Mouse (Mus musculus) heart, embryonic 16.5 days (tissue): ENCODE measurements around the gene Ncapg2. TPM values are rescaled to one million over a fixed set of nuclear protein-coding genes. Genes with fewer than 3 reads are reported as not detected.

Experiments used
- ATAC-seq: fragments of 200-750 bp; cut with Nextera tagmentation; replicated peaks from 2 replicates; pipeline ENCODE4 v1.8.0; 2017; ENCODE audit warnings: moderate number of reproducible peaks; ENCODE audit not compliant: insufficient read depth, low FRiP score; ENCODE audit errors: extremely low read depth
- H3K27ac ChIP-seq: fragments of 300-500 bp; sonication (generic); 2 replicates; pipeline ENCODE4 v1.5.1; 2014; ENCODE audit warnings: mild to moderate bottlenecking, low read length, control low read depth, moderate library complexity
- H3K27me3 ChIP-seq: fragments of 300-500 bp; sonication (generic); 2 replicates; pipeline ENCODE4 v1.6.1; 2014; ENCODE audit warnings: low read length, mixed read lengths; ENCODE audit not compliant: control insufficient read depth, insufficient read depth
- H3K36me3 ChIP-seq: fragments of 300-500 bp; sonication (generic); 2 replicates; pipeline ENCODE4 v1.6.1; 2014; ENCODE audit not compliant: control insufficient read depth, insufficient read depth
- H3K4me1 ChIP-seq: fragments of 300-500 bp; sonication (generic); 2 replicates; pipeline ENCODE4 v1.6.1; 2014; ENCODE audit warnings: low read length, mixed read lengths; ENCODE audit not compliant: control insufficient read depth, insufficient read depth
- H3K4me2 ChIP-seq: fragments of 300-500 bp; sonication (generic); 2 replicates; pipeline ENCODE4 v1.6.1; 2014; ENCODE audit warnings: low read depth, mild to moderate bottlenecking, control low read depth, low read length
- H3K4me3 ChIP-seq: fragments of 300-500 bp; sonication (generic); 2 replicates; pipeline ENCODE4 v1.5.1; 2014; ENCODE audit warnings: mild to moderate bottlenecking, control low read depth, low read length
- H3K9ac ChIP-seq: fragments of 300-500 bp; sonication (generic); 2 replicates; pipeline ENCODE4 v1.6.1; 2014; ENCODE audit warnings: low read length, control low read depth
- H3K9me3 ChIP-seq: fragments of 300-500 bp; sonication (generic); replicated peaks from 2 replicates; pipeline ENCODE4 v1.6.1; 2016; ENCODE audit warnings: low read length; ENCODE audit not compliant: control insufficient read depth
- WGBS: fragments of 180-500 bp; shearing (Covaris S2); extraction: QIAGEN DNeasy Blood & Tissue Kit; methylation state at CpG from one replicate; pipeline ENCODE4 v1.1.7; 2014; 5-methylcytosine and 5-hydroxymethylcytosine counted together
- polyA plus RNA-seq: library from polyadenylated mRNA; unstranded; fragments of >200 nt; fragmentation: Nextera tagmentation; extraction: Ambion mirVana; gene quantifications from 2 replicates; pipeline ENCODE4 v1.2.1, GENCODE M21; 2015

Ncapg2 gene
- polyA plus RNA-seq, 1 experiment from 2014 or later, result 22.8 TPM

- ATAC-seq, result no peak
- H3K9me3 ChIP-seq, result no peaks in the 10 kb centered on the region
- no peaks in the 10 kb centered on the region for H3K27me3 ChIP-seq
- peaks cover 44% of the 10 kb centered on the region for H3K36me3 ChIP-seq
- H3K4me1 ChIP-seq, result no peaks in the 10 kb centered on the region
- no peak overlapping the region for H3K27ac ChIP-seq
- no peak overlapping the region for H3K9ac ChIP-seq
- 82% methylated on average over 2 of the region's 2 CpGs for WGBS
- no peak overlapping the region for H3K4me2 ChIP-seq
- H3K4me3 ChIP-seq, result no peak overlapping the region
Observed at GRCm38 (mm10) chr12:116425392-116425791, 20.2 kb downstream of the Ncapg2 start.

- H3K27me3 ChIP-seq, result no peaks in the 10 kb centered on the region
- 87% methylated on average over 2 of the region's 2 CpGs for WGBS
- no peak for ATAC-seq
Observed at GRCm38 (mm10) chr12:116433742-116434141, 28.5 kb downstream of the Ncapg2 start.

GRCm38 (mm10) chr12:116435232-116435631, 30.0 kb downstream of the Ncapg2 start:
- Histone ChIP-seq H3K9ac (no peak overlapping the region), H3K9me3 (no peaks in the 10 kb centered on the region), H3K36me3 (peaks cover 19% of the 10 kb centered on the region), H3K4me2 (no peak overlapping the region), H3K27me3 (no peaks in the 10 kb centered on the region), H3K27ac (no peak overlapping the region), H3K4me3 (no peak overlapping the region), H3K4me1 (no peaks in the 10 kb centered on the region)
- ATAC-seq, result no peak
- WGBS, result 75% methylated on average over 2 of the region's 2 CpGs

More at GRCm38 (mm10) chr12:116433742-116434141, 28.5 kb downstream of the Ncapg2 start:
- no peak overlapping the region for H3K27ac ChIP-seq
- no peaks in the 10 kb centered on the region for H3K4me1 ChIP-seq
- H3K4me2 ChIP-seq, result no peak overlapping the region
- H3K9ac ChIP-seq, result no peak overlapping the region
- H3K36me3 ChIP-seq, result peaks cover 27% of the 10 kb centered on the region
- no peaks in the 10 kb centered on the region for H3K9me3 ChIP-seq
- no peak overlapping the region for H3K4me3 ChIP-seq

- no peak overlapping the region for H3K9ac ChIP-seq
- no peak overlapping the region for H3K4me3 ChIP-seq
- no peak for ATAC-seq
- peaks cover 20% of the 10 kb centered on the region for H3K36me3 ChIP-seq
- H3K27ac ChIP-seq, result no peak overlapping the region
- H3K4me2 ChIP-seq, result no peak overlapping the region
- 79% methylated on average over 3 of the region's 3 CpGs for WGBS
- no peaks in the 10 kb centered on the region for H3K9me3 ChIP-seq
- no peaks in the 10 kb centered on the region for H3K27me3 ChIP-seq
- H3K4me1 ChIP-seq, result no peaks in the 10 kb centered on the region
Observed at GRCm38 (mm10) chr12:116436125-116436524, 30.9 kb downstream of the Ncapg2 start.

- ATAC-seq, result no peak
- H3K36me3 ChIP-seq, result peaks cover 29% of the 10 kb centered on the region
- WGBS, result 80% methylated on average over 5 of the region's 5 CpGs
Observed at GRCm38 (mm10) chr12:116438591-116438990, 33.4 kb downstream of the Ncapg2 start.

GRCm38 (mm10) chr12:116442184-116442583, 37.0 kb downstream of the Ncapg2 start:
- no peak overlapping the region for H3K4me3 ChIP-seq
- H3K4me2 ChIP-seq, result no peak overlapping the region
- no peak overlapping the region for H3K9ac ChIP-seq
- peaks cover 40% of the 10 kb centered on the region for H3K36me3 ChIP-seq
- H3K27me3 ChIP-seq, result no peaks in the 10 kb centered on the region
- 86% methylated on average over 3 of the region's 3 CpGs for WGBS
- no peaks in the 10 kb centered on the region for H3K9me3 ChIP-seq
- no peak overlapping the region for H3K27ac ChIP-seq
- H3K4me1 ChIP-seq, result no peaks in the 10 kb centered on the region
- ATAC-seq, result no peak

More at GRCm38 (mm10) chr12:116438591-116438990, 33.4 kb downstream of the Ncapg2 start:
- H3K9me3 ChIP-seq, result no peaks in the 10 kb centered on the region
- H3K4me1 ChIP-seq, result no peaks in the 10 kb centered on the region
- H3K9ac ChIP-seq, result no peak overlapping the region
- no peaks in the 10 kb centered on the region for H3K27me3 ChIP-seq
- H3K27ac ChIP-seq, result no peak overlapping the region
- H3K4me2 ChIP-seq, result no peak overlapping the region
- no peak overlapping the region for H3K4me3 ChIP-seq

- Histone ChIP-seq H3K4me2 (no peak overlapping the region), H3K9me3 (no peaks in the 10 kb centered on the region), H3K4me1 (no peaks in the 10 kb centered on the region), H3K36me3 (peaks cover 23% of the 10 kb centered on the region), H3K27me3 (no peaks in the 10 kb centered on the region), H3K9ac (no peak overlapping the region), H3K4me3 (no peak overlapping the region), H3K27ac (no peak overlapping the region)
- no peak for ATAC-seq
- 94% methylated on average over 2 of the region's 2 CpGs for WGBS
Observed at GRCm38 (mm10) chr12:116449536-116449935, 44.3 kb downstream of the Ncapg2 start.

- Histone ChIP-seq H3K36me3 (peaks cover 18% of the 10 kb centered on the region), H3K4me1 (no peaks in the 10 kb centered on the region), H3K4me3 (no peak overlapping the region), H3K9me3 (no peaks in the 10 kb centered on the region), H3K27me3 (no peaks in the 10 kb centered on the region), H3K4me2 (no peak overlapping the region), H3K27ac (no peak overlapping the region), H3K9ac (no peak overlapping the region)
- no peak for ATAC-seq
- WGBS, result 91% methylated on average over 6 of the region's 6 CpGs
Observed at GRCm38 (mm10) chr12:116460379-116461065, 55.3 kb downstream of the Ncapg2 start.

- no peaks in the 10 kb centered on the region for H3K27me3 ChIP-seq
- H3K4me2 ChIP-seq, result no peak overlapping the region
- no peak overlapping the region for H3K27ac ChIP-seq
- WGBS, result 87% methylated on average over 5 of the region's 5 CpGs
- H3K4me3 ChIP-seq, result no peak overlapping the region
- no peaks in the 10 kb centered on the region for H3K4me1 ChIP-seq
- no peak overlapping the region for H3K9ac ChIP-seq
- H3K36me3 ChIP-seq, result no peaks in the 10 kb centered on the region; the same call in 1 of the 2 replicates
- no peak for ATAC-seq
- H3K9me3 ChIP-seq, result no peaks in the 10 kb centered on the region
Observed at GRCm38 (mm10) chr12:116467030-116467429, 61.8 kb downstream of the Ncapg2 start.
